Mouse (Mus musculus): ENCODE results near the gene Smco3.

DNA sequence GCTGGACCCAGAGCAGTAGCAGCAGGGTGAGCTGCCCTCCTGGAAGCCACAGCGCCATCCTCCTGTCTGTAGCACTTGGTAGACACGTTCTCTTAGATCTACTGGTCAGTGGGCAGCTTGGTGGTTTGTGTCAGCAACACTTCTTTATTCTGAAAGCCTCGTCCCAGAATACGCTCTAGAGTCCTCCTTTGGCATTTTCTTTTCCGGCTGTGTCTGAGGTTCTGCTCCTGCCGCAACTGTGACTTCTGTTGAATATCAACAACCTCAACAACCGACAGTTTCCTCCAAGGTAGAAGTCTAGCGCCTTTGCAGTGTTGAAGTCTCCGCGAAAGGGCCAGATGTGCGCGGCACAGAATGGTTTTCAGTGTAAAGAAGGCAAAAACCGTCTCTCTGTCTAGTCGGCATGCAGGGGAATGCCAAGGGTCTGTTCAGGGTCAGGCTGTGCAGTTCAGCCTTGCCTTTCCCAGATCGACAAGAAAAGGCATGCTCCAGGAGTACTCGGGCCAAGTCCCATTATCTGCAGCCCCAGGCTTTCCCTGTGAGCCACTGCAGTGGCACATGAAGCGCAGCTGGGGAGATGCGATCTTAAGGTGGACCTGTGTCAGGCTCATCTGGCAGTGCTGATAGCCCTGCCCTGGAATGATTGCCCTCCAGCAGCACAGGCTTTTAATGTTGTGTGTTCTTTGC is 22.1 kb upstream of the Smco3 start, which contains the start of gene Art4:
- TF ChIP-seq CTCF (IDR thresholded peaks at IDR 0.05; ENCODE audit: low read depth, low read length) (no peak), GATA2 (IDR thresholded peaks at IDR 0.05; ENCODE audit: borderline replicate concordance, low read depth, low read length) (peak; percentile 92)

Data from G1E (cell line).